9 mouse cellular contexts compared by ENCODE assay signal in the genomic region with DNA sequence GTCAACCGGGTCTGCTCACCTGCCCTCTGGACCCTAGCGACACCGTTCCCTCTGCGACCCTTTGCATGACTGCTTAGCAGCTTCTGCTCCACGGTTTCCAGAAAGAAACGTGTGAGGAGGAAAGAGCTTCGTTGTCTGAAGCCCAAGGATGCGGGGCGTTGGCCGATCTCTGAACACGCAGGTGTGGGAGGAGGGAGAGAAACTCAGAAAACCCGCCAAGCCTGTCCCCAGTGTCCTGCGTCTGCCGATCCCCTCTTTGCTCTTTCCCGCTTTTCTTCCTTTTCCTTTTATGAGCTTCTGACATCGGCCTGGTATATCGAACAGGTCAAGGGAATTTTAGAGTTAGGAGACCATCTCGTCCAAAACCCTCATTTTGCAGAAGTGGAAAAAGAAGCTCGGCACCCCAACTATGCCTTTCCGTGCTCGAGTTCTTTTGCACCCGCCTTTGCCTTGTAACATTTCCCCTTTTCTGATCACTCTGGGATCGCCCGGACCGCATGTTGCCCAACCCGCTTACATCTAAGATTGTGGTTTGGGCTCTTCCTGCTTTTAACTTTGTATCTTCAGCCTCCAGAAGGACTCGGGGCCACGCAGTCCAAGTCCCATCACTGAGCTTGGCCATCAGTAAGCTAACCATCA. TPM values are rescaled to one million over a fixed set of nuclear protein-coding genes. Genes with fewer than 3 reads are reported as not detected.
A peak's percentile ranks its signal among the peaks of the same experiment; 100 is the strongest.
DNase-seq lines count a peak whose midpoint lies in the region; ATAC-seq and TF ChIP-seq lines count a peak whose summit lies in the region.
"Had no signal": no experiment of that assay in that cellular context is flagged by ENCODE, and none has a peak within 500 bp of the region (broad histone marks: within the 10 kb centered on the region; RNA-seq: fewer than 3 reads in every experiment).

No protein-coding gene starts in this region.

- no peaks in the 10 kb centered on the region for H3K36me3 ChIP-seq in hindbrain, embryonic 11.5 days (ENCODE audit: control insufficient read depth, insufficient read depth, low read length)
- H3K36me3 ChIP-seq in lung, embryonic 15.5 days = peaks cover 12% of the 10 kb centered on the region

- TF ChIP-seq POLR2A in olfactory bulb, adult 2 months (IDR thresholded peaks at IDR 0.05; ENCODE audit: insufficient read depth, low read depth, low read length) = no peak

- H3K4me3 ChIP-seq in gastrocnemius, adult 2 months = peak overlapping the region; percentile 89
- H3K4me3 ChIP-seq in hindbrain, embryonic 11.5 days (ENCODE audit: low read depth, low read length) = peak overlapping the region; percentile 80
- peak overlapping the region; percentile 94 for H3K4me3 ChIP-seq in lung, embryonic 15.5 days
- peak overlapping the region; percentile 77; the same call in 1 of the 2 replicates for H3K4me3 ChIP-seq in olfactory bulb, adult 2 months (ENCODE audit: insufficient read depth, low read depth, low read length)

- no peak for TF ChIP-seq CTCF in gastrocnemius, adult 2 months (IDR thresholded peaks at IDR 0.05)
- no peak for TF ChIP-seq CTCF in olfactory bulb, adult 2 months (IDR thresholded peaks at IDR 0.05; ENCODE audit: insufficient read depth, low read depth, low read length)

- H3K4me1 ChIP-seq in hindbrain, embryonic 11.5 days (replicated peaks; ENCODE audit: control insufficient read depth, insufficient read depth, low read length) = no peaks in the 10 kb centered on the region; the same call in 1 of the 2 replicates
- peaks cover 35% of the 10 kb centered on the region for H3K4me1 ChIP-seq in lung, embryonic 15.5 days
- peaks cover 18% of the 10 kb centered on the region for H3K4me1 ChIP-seq in olfactory bulb, adult 2 months (ENCODE audit: control insufficient read depth, insufficient read depth, low read length)

- no peak for ATAC-seq in hindbrain, embryonic 11.5 days (ENCODE audit: low FRiP score)
- no peak for ATAC-seq in lung, embryonic 15.5 days (ENCODE audit: borderline replicate concordance, extremely low read depth, low FRiP score, low TSS enrichment)

- intact Hi-C loops in gastrocnemius, adult 2 months (cut with DNase I) = no loop called here
- intact Hi-C loops in gastrocnemius, postnatal 14 days (cut with DNase I; ENCODE audit: low total_unique reads) = no loop called here

- H3K4me2 ChIP-seq in hindbrain, embryonic 11.5 days (replicated peaks; ENCODE audit: low read depth, low read length) = peak overlapping the region; percentile 96
- H3K4me2 ChIP-seq in lung, embryonic 15.5 days = peak overlapping the region; percentile 98

- WGBS in hindbrain, embryonic 11.5 days = under 1% methylated on average over 28 of the region's 28 CpGs
- WGBS in lung, embryonic 15.5 days = 1% methylated on average over 28 of the region's 28 CpGs
- WGBS in olfactory bulb, adult 2 months = 6% methylated on average over 28 of the region's 28 CpGs

- DNase-seq in gastrocnemius, adult 2 months = peak; percentile 19
- DNase-seq in gastrocnemius, postnatal 14 days = no peak
- peak; percentile 43 for DNase-seq in embryo, embryonic 10.5 days (ENCODE audit: low spot score)
- peak; percentile 48 for DNase-seq in hindbrain, embryonic 11.5 days (ENCODE audit: low spot score)
- DNase-seq in layer of hippocampus, adult 9-11 months = no peak
- no peak for DNase-seq in cerebellum, adult 11-12 months

- peaks cover 10% of the 10 kb centered on the region for H3K27me3 ChIP-seq in hindbrain, embryonic 11.5 days (ENCODE audit: control insufficient read depth, insufficient read depth, low read length)
- H3K27me3 ChIP-seq in lung, embryonic 15.5 days = no peaks in the 10 kb centered on the region
- H3K27me3 ChIP-seq: Patski had no signal

- peak overlapping the region; percentile 40; the same call in 1 of the 2 replicates for H3K9ac ChIP-seq in hindbrain, embryonic 11.5 days (ENCODE audit: low read depth, low read length)
- H3K9ac ChIP-seq in lung, embryonic 15.5 days = peak overlapping the region; percentile 90

- H3K27ac ChIP-seq in gastrocnemius, adult 2 months = no peak overlapping the region
- no peak overlapping the region for H3K27ac ChIP-seq in hindbrain, embryonic 11.5 days (ENCODE audit: low read depth, low read length)
- H3K27ac ChIP-seq in lung, embryonic 15.5 days = peak overlapping the region; percentile 95
- H3K27ac ChIP-seq in olfactory bulb, adult 2 months (ENCODE audit: insufficient read depth, low read depth, low read length) = no peak overlapping the region

- no peaks in the 10 kb centered on the region for H3K9me3 ChIP-seq in hindbrain, embryonic 11.5 days (ENCODE audit: control insufficient read depth, low read length)
- no peaks in the 10 kb centered on the region for H3K9me3 ChIP-seq in lung, embryonic 15.5 days

RNA-seq across cellular contexts. Expression of a gene that starts 0.7 kb away (rescaled TPM):
- not detected for total RNA-seq in gastrocnemius, adult 2 months (2021)
- 1 to 10 TPM; 1.6 to 2.0 TPM for total RNA-seq in gastrocnemius, postnatal 14 days (2021)
- 12.9 and 17.1 TPM in 2 replicates for polyA plus RNA-seq in hindbrain, embryonic 11.5 days (2014; fragmentation: Nextera tagmentation; extraction: Ambion mirVana)
- 21.0 and 23.3 TPM in 2 replicates for polyA plus RNA-seq in lung, embryonic 15.5 days (2015; fragmentation: Nextera tagmentation; extraction: Ambion mirVana)
- not detected in 2 replicates for polyA plus RNA-seq in olfactory bulb, adult 2 months (2012; ENCODE audit: insufficient read depth, insufficient read length, low replicate concordance, missing spikeins)

RNA-seq across cellular contexts. Expression of a gene that starts 26.4 kb away (rescaled TPM):
- 10 to 100 TPM; 18.5 to 36.0 TPM for total RNA-seq in gastrocnemius, adult 2 months (2021)
- total RNA-seq in gastrocnemius, postnatal 14 days (2021) = 10 to 100 TPM; 26.2 to 39.3 TPM
- 22.6 and 36.1 TPM in 2 replicates for polyA plus RNA-seq in hindbrain, embryonic 11.5 days (2014; fragmentation: Nextera tagmentation; extraction: Ambion mirVana)
- polyA plus RNA-seq in lung, embryonic 15.5 days (2015; fragmentation: Nextera tagmentation; extraction: Ambion mirVana) = 22.4 and 27.6 TPM in 2 replicates
- 56.0 and 57.3 TPM in 2 replicates for polyA plus RNA-seq in olfactory bulb, adult 2 months (2012; ENCODE audit: insufficient read depth, insufficient read length, low replicate concordance, missing spikeins)

RNA-seq across cellular contexts. Expression of a gene that starts 34.3 kb away (rescaled TPM):
- 100 to 1,000 TPM in 1 of 2 experiments, 10 to 100 TPM in 1; 77.1 to 238 TPM for total RNA-seq in gastrocnemius, adult 2 months (2021)
- total RNA-seq in gastrocnemius, postnatal 14 days (2021) = 100 to 1,000 TPM in 1 of 2 experiments, 10 to 100 TPM in 1; 68.0 to 312 TPM
- 0.70 TPM in 1 of 2 replicates, not detected in the other for polyA plus RNA-seq in hindbrain, embryonic 11.5 days (2014; fragmentation: Nextera tagmentation; extraction: Ambion mirVana)
- polyA plus RNA-seq in lung, embryonic 15.5 days (2015; fragmentation: Nextera tagmentation; extraction: Ambion mirVana) = 53.5 and 83.7 TPM in 2 replicates
- not detected in 2 replicates for polyA plus RNA-seq in olfactory bulb, adult 2 months (2012; ENCODE audit: insufficient read depth, insufficient read length, low replicate concordance, missing spikeins)
- polyA plus RNA-seq: Patski had no signal

Comparison
In these comparisons a context has a peak if more than half of its experiments do, and no peak if none do; other contexts are left out.
1. DNase-seq: peak in gastrocnemius, adult 2 months (single experiment), embryo, embryonic 10.5 days (single experiment) and hindbrain, embryonic 11.5 days (single experiment); none in gastrocnemius, postnatal 14 days (single experiment), layer of hippocampus, adult 9-11 months (single experiment) and cerebellum, adult 11-12 months (single experiment).
2. RNA of a gene that starts 34.3 kb away (polyA plus RNA-seq): 53.5 to 83.7 TPM in lung, embryonic 15.5 days; 0.70 TPM in hindbrain, embryonic 11.5 days and not detected in olfactory bulb, adult 2 months; every median in the first group is over 10 times any median in the second.
3. Peak in every context shown above with its lines, with median percentiles within 50 percentile points of each other: H3K4me3 ChIP-seq.